8 mouse cellular contexts compared by ENCODE assay signal in the genomic region with DNA sequence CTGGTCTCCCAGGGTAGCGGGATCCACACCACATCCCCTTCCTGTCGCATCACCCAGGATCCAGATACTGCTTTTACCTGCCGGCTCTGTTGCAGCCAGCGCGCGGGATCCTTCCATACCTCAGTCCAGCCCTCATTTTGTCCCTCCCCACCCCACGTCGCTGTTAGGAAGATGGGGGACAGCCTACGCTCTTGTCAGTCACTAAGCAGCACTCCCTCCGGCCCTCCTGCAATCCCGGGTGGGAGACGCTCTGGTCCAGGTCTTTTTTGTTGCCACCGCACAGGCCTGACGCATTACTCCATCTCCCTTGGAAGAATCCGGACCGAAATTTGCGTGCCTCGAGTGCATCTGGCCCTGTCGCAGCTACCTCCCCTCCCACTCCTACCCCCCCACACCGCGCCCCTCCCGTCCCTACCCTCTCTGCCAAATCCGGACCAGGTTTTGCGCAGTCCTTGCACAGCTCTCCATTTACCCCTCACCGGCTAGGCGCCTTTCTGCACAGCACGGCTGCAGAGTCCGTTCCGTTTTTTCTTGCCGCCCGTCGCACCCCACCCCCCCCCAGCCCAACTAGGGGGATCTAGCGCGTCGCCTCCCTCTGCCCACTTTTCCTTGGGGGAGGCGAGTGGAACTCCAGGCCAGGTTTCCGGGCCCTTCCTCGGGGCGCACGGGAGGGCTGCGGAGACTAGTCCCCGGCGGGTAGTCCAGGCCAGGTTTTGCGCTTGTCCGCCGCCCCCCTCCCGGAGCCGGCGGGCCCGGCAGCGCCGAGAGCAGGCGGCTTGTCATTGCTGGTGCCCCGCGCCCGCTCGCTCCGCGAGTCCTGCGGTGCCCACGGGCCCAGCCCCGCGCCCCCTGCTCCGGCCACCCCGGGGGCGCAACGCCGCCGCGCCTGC. TPM values are rescaled to one million over a fixed set of nuclear protein-coding genes. Genes with fewer than 3 reads are reported as not detected.
A peak's percentile ranks its signal among the peaks of the same experiment; 100 is the strongest.
DNase-seq lines count a peak whose midpoint lies in the region; ATAC-seq and TF ChIP-seq lines count a peak whose summit lies in the region.

A gene (plus strand): TSS at position 743 of the 890 bp plus-strand sequence.

- peaks cover 53% of the 10 kb centered on the region for H3K4me1 ChIP-seq in forebrain, embryonic 15.5 days
- H3K4me1 ChIP-seq in liver, embryonic 16.5 days (ENCODE audit: control insufficient read depth, low read depth, low read length) = peaks cover 11% of the 10 kb centered on the region
- H3K4me1 ChIP-seq in neural tube, embryonic 14.5 days (ENCODE audit: control insufficient read depth, insufficient read depth, low read length) = peaks cover 26% of the 10 kb centered on the region
- peaks cover 28% of the 10 kb centered on the region for H3K4me1 ChIP-seq in testis, adult 2 months (ENCODE audit: control insufficient read depth, insufficient read depth, low read length)

- intact Hi-C loops in heart, postnatal 14 days (cut with DNase I) = loop anchor here (2.0 to 5.0 kb wide), 2 partner anchors 21 to 58 kb away; a partner anchor contains a TSS

- under 1% methylated on average over 66 of the region's 70 CpGs for WGBS in forebrain, embryonic 15.5 days
- WGBS in large intestine, adult 2 months = under 1% methylated on average over 70 of the region's 70 CpGs
- under 1% methylated on average over 65 of the region's 70 CpGs for WGBS in liver, embryonic 16.5 days (ENCODE audit: insufficient replicate concordance)
- WGBS in neural tube, embryonic 14.5 days = under 1% methylated on average over 68 of the region's 70 CpGs

- TF ChIP-seq POLR2A in testis, adult 2 months (IDR thresholded peaks at IDR 0.05; ENCODE audit: control insufficient read depth, low read depth, low read length) = peak; percentile 57; the same call in 1 of the 2 replicates

- DNase-seq in ES-CJ7 (ENCODE audit: low read depth, low spot score) = peak; percentile 99
- peak; percentile 92 for DNase-seq in heart, postnatal 14 days
- DNase-seq in large intestine, adult 2 months (ENCODE audit: low read depth, low spot score) = peak; percentile 21

- H3K36me3 ChIP-seq in forebrain, embryonic 15.5 days = no peaks in the 10 kb centered on the region
- no peaks in the 10 kb centered on the region for H3K36me3 ChIP-seq in liver, embryonic 16.5 days (ENCODE audit: control insufficient read depth, insufficient read depth)
- no peaks in the 10 kb centered on the region for H3K36me3 ChIP-seq in neural tube, embryonic 14.5 days (ENCODE audit: control insufficient read depth, insufficient read depth, low read length)
- H3K36me3 ChIP-seq in testis, adult 2 months (ENCODE audit: control insufficient read depth, insufficient read depth, low read length) = no peaks in the 10 kb centered on the region

- ATAC-seq in cerebellum, adult (ENCODE audit: insufficient number of reproducible peaks, low FRiP score, low TSS enrichment) = peak; percentile 71
- ATAC-seq in forebrain, embryonic 15.5 days (replicated peaks) = peak; percentile 92
- ATAC-seq in liver, embryonic 16.5 days (ENCODE audit: low read depth) = peak; percentile 69
- ATAC-seq in neural tube, embryonic 14.5 days (ENCODE audit: low read depth) = peak; percentile 91

- H3K9ac ChIP-seq in forebrain, embryonic 15.5 days (replicated peaks) = peak within 1 kb of the TSS; percentile 99
- H3K9ac ChIP-seq in liver, embryonic 16.5 days (ENCODE audit: low read depth, low read length) = peak within 1 kb of the TSS; percentile 52
- H3K9ac ChIP-seq in neural tube, embryonic 14.5 days (replicated peaks; ENCODE audit: low read depth, low read length) = peak within 1 kb of the TSS; percentile 99

- H3K27me3 ChIP-seq in forebrain, embryonic 15.5 days = 0 out of 2 replicates have a peak, but pooled peaks cover 3% of the 10 kb centered on the region
- H3K27me3 ChIP-seq in liver, embryonic 16.5 days (ENCODE audit: control insufficient read depth, insufficient read depth, low read depth, low read length) = peaks cover 56% of the 10 kb centered on the region
- H3K27me3 ChIP-seq in neural tube, embryonic 14.5 days (ENCODE audit: control insufficient read depth, insufficient read depth, low read length) = peaks cover 2% of the 10 kb centered on the region; the same call in 1 of the 2 replicates
- no peaks in the 10 kb centered on the region for H3K27me3 ChIP-seq in testis, adult 2 months (ENCODE audit: control insufficient read depth, insufficient read depth, low read length)

- peak within 1 kb of the TSS; percentile 99 for H3K4me3 ChIP-seq in forebrain, embryonic 15.5 days
- peak within 1 kb of the TSS; percentile 66 for H3K4me3 ChIP-seq in liver, embryonic 16.5 days (ENCODE audit: low read depth, low read length)
- peak within 1 kb of the TSS; percentile 97 for H3K4me3 ChIP-seq in neural tube, embryonic 14.5 days (ENCODE audit: low read depth, low read length)
- peak within 1 kb of the TSS; percentile 87 for H3K4me3 ChIP-seq in testis, adult 2 months (ENCODE audit: control insufficient read depth, low read depth, low read length)

- H3K9me3 ChIP-seq in forebrain, embryonic 15.5 days = no peaks in the 10 kb centered on the region
- no peaks in the 10 kb centered on the region for H3K9me3 ChIP-seq in liver, embryonic 16.5 days (replicated peaks; ENCODE audit: control insufficient read depth, low read length)
- no peaks in the 10 kb centered on the region for H3K9me3 ChIP-seq in neural tube, embryonic 14.5 days (ENCODE audit: control insufficient read depth, low read length)

- TF ChIP-seq CTCF in testis, adult 2 months (IDR thresholded peaks at IDR 0.05; ENCODE audit: control insufficient read depth, insufficient read depth, insufficient replicate concordance, low read depth, low read length) = no peak

- H3K27ac ChIP-seq in forebrain, embryonic 15.5 days (replicated peaks) = peak within 1 kb of the TSS; percentile 100
- H3K27ac ChIP-seq in liver, embryonic 16.5 days (ENCODE audit: low read length) = no peak within 1 kb of the TSS
- H3K27ac ChIP-seq in neural tube, embryonic 14.5 days (ENCODE audit: low read depth, low read length) = peak within 1 kb of the TSS; percentile 98
- peak within 1 kb of the TSS; percentile 75 for H3K27ac ChIP-seq in testis, adult 2 months (ENCODE audit: control insufficient read depth, insufficient read depth, low read depth, low read length)

- peak within 1 kb of the TSS; percentile 64 for H3K4me2 ChIP-seq in forebrain, embryonic 15.5 days (replicated peaks)
- peak within 1 kb of the TSS; percentile 85 for H3K4me2 ChIP-seq in liver, embryonic 16.5 days (ENCODE audit: low read depth, low read length)
- H3K4me2 ChIP-seq in neural tube, embryonic 14.5 days (ENCODE audit: low read depth, low read length) = peak within 1 kb of the TSS; percentile 62

RNA-seq across cellular contexts. Expression of the gene that starts here (rescaled TPM):
- 56.2 and 57.0 TPM in 2 replicates for polyA plus RNA-seq in forebrain, embryonic 15.5 days (2015; fragmentation: Nextera tagmentation; extraction: Ambion mirVana)
- total RNA-seq in heart, postnatal 14 days (2021) = 10 to 100 TPM; 21.1 to 21.6 TPM
- 13.4 and 18.8 TPM in 2 replicates for polyA plus RNA-seq in large intestine, adult 2 months (2012; rRNA removed)
- 0.86 and 1.2 TPM in 2 replicates for polyA plus RNA-seq in liver, embryonic 16.5 days (2015; fragmentation: Nextera tagmentation; extraction: Ambion mirVana)
- polyA plus RNA-seq in neural tube, embryonic 14.5 days (2014; fragmentation: Nextera tagmentation; extraction: Ambion mirVana) = 60.8 and 75.0 TPM in 2 replicates
- polyA plus RNA-seq in testis, adult 2 months (2012; rRNA removed) = 54.3 and 64.0 TPM in 2 replicates

Comparison
In these comparisons a context has a peak if more than half of its experiments do, and no peak if none do; other contexts are left out.
1. DNase-seq: peak in every context shown above with its lines; median percentile 99 in ES-CJ7; 92 in heart, postnatal 14 days; 21 in large intestine, adult 2 months.